Comparison of ENCODE assay signal across 14 mouse cellular contexts in the genomic region with DNA sequence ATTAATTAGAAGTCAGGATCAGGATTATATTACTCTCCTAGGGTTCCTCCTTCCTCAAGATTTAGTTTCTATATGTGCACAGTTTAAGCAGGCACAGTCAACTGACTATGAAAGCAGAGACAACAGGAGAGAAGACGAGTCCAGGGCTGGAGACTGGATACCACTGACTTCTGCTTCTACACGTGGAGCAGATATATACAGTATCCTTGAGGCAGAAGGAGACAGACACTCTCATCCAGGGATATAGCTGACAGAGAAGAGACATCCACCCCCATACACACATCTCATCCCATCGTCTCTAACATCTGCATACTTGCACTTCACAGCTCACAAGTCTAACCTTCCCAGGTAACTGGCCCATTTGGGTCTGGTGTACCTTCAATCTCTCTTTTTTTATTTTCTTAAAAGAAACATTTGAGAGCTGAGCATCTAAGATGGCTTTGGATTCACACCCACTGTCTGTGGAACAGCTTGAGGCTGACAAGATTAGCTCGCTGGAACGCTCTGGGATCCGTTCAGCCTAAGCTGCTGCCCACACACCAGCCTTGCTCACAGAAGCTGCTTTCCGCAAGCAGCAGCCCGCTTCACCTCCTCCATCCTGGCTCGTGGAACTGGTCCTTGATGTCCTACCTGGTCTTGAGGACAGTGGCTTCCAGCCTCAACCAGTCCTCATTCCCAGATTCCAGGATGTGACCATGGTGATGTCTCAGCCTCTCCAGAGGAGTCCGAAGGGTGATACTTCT.
DNase-seq lines count a peak whose midpoint lies in the region; ATAC-seq and TF ChIP-seq lines count a peak whose summit lies in the region.
"Had no signal": no experiment of that assay in that cellular context is flagged by ENCODE, and none has a peak within 500 bp of the region (broad histone marks: within the 10 kb centered on the region; RNA-seq: fewer than 3 reads in every experiment).

No protein-coding gene starts in this region.

- ATAC-seq in frontal cortex, adult (ENCODE audit: low TSS enrichment), result peak; percentile 90
- ATAC-seq in forebrain, embryonic 16.5 days, result no peak
- ATAC-seq in intestine, embryonic 16.5 days, result no peak
- ATAC-seq in liver, postnatal 0 days, result no peak
- ATAC-seq: CD4-positive, CD25-positive, alpha-beta regulatory T cell, adult 4 months; midbrain, embryonic 15.5 days; Patski had no signal

- TF ChIP-seq EP300 in liver, postnatal 0 days (IDR thresholded peaks at IDR 0.05; ENCODE audit: low read depth), result no peak

- H3K36me3 ChIP-seq in forebrain, embryonic 16.5 days (ENCODE audit: control insufficient read depth, insufficient read depth), result no peaks in the 10 kb centered on the region
- no peaks in the 10 kb centered on the region for H3K36me3 ChIP-seq in intestine, embryonic 16.5 days (ENCODE audit: control insufficient read depth, insufficient read depth, low read length)
- H3K36me3 ChIP-seq in liver, postnatal 0 days (replicated peaks; ENCODE audit: insufficient read depth, low read length), result no peaks in the 10 kb centered on the region
- H3K36me3 ChIP-seq: hindbrain, embryonic 15.5 days; kidney, embryonic 15.5 days; midbrain, embryonic 15.5 days had no signal

- H3K4me1 ChIP-seq in forebrain, embryonic 16.5 days (replicated peaks; ENCODE audit: control insufficient read depth, insufficient read depth, low read length), result no peaks in the 10 kb centered on the region
- H3K4me1 ChIP-seq in intestine, embryonic 16.5 days (ENCODE audit: control insufficient read depth, insufficient read depth, low read length), result no peaks in the 10 kb centered on the region
- no peaks in the 10 kb centered on the region for H3K4me1 ChIP-seq in liver, postnatal 0 days (ENCODE audit: insufficient read depth)
- H3K4me1 ChIP-seq: hindbrain, embryonic 15.5 days; midbrain, embryonic 15.5 days had no signal

- 81% methylated on average over 10 of the region's 10 CpGs for WGBS in forebrain, embryonic 16.5 days
- 78% methylated on average over 10 of the region's 10 CpGs for WGBS in intestine, embryonic 16.5 days
- WGBS in liver, postnatal 0 days (ENCODE audit: insufficient replicate concordance), result 64% methylated on average over 10 of the region's 10 CpGs

- H3K27me3 ChIP-seq in forebrain, embryonic 16.5 days (replicated peaks; ENCODE audit: control insufficient read depth, insufficient read depth, low read length), result no peaks in the 10 kb centered on the region
- H3K27me3 ChIP-seq in intestine, embryonic 16.5 days (replicated peaks; ENCODE audit: control insufficient read depth, insufficient read depth, low read length), result no peaks in the 10 kb centered on the region
- no peaks in the 10 kb centered on the region for H3K27me3 ChIP-seq in liver, postnatal 0 days (ENCODE audit: insufficient read depth, low read length)
- H3K27me3 ChIP-seq: hindbrain, embryonic 15.5 days; kidney, embryonic 15.5 days; midbrain, embryonic 15.5 days; Patski had no signal

- no peak overlapping the region for H3K9ac ChIP-seq in forebrain, embryonic 16.5 days (replicated peaks; ENCODE audit: low read depth, low read length)
- H3K9ac ChIP-seq in intestine, embryonic 16.5 days (ENCODE audit: low read depth, low read length), result no peak overlapping the region
- H3K9ac ChIP-seq in liver, postnatal 0 days (replicated peaks), result no peak overlapping the region
- H3K9ac ChIP-seq: hindbrain, embryonic 15.5 days; kidney, embryonic 15.5 days; midbrain, embryonic 15.5 days had no signal

- TF ChIP-seq CTCF in liver, postnatal 0 days (IDR thresholded peaks at IDR 0.05; ENCODE audit: low read depth), result no peak

- H3K27ac ChIP-seq in forebrain, embryonic 16.5 days (ENCODE audit: low read length), result no peak overlapping the region
- no peak overlapping the region for H3K27ac ChIP-seq in intestine, embryonic 16.5 days (ENCODE audit: low read length)
- no peak overlapping the region for H3K27ac ChIP-seq in liver, postnatal 0 days (ENCODE audit: low read depth)
- H3K27ac ChIP-seq: hindbrain, embryonic 15.5 days; kidney, embryonic 15.5 days; midbrain, embryonic 15.5 days had no signal

- H3K4me2 ChIP-seq in forebrain, embryonic 16.5 days (ENCODE audit: low read length), result no peak overlapping the region
- no peak overlapping the region for H3K4me2 ChIP-seq in intestine, embryonic 16.5 days (ENCODE audit: low read depth, low read length)
- H3K4me2 ChIP-seq in liver, postnatal 0 days (ENCODE audit: low read depth, low read length), result no peak overlapping the region
- H3K4me2 ChIP-seq: hindbrain, embryonic 15.5 days; kidney, embryonic 15.5 days; midbrain, embryonic 15.5 days had no signal

- H3K4me3 ChIP-seq in forebrain, embryonic 16.5 days (replicated peaks; ENCODE audit: low read length), result no peak overlapping the region
- H3K4me3 ChIP-seq in intestine, embryonic 16.5 days (ENCODE audit: low read length), result no peak overlapping the region
- H3K4me3 ChIP-seq in liver, postnatal 0 days (ENCODE audit: low read depth, low read length), result no peak overlapping the region
- H3K4me3 ChIP-seq: hindbrain, embryonic 15.5 days; kidney, embryonic 15.5 days; midbrain, embryonic 15.5 days had no signal

- no peaks in the 10 kb centered on the region for H3K9me3 ChIP-seq in forebrain, embryonic 16.5 days (ENCODE audit: control insufficient read depth, low read length)
- H3K9me3 ChIP-seq in intestine, embryonic 16.5 days (ENCODE audit: control insufficient read depth, low read length), result no peaks in the 10 kb centered on the region
- no peaks in the 10 kb centered on the region for H3K9me3 ChIP-seq in liver, postnatal 0 days (ENCODE audit: low read length)
- H3K9me3 ChIP-seq: hindbrain, embryonic 15.5 days; kidney, embryonic 15.5 days; midbrain, embryonic 15.5 days had no signal

- DNase-seq in cerebellum, adult 9-11 months, result peak; percentile 56
- DNase-seq in layer of hippocampus, postnatal 14 days (ENCODE audit: low spot score in 2 of 2), result peak; percentile 73 to 77
- DNase-seq in retina, postnatal 7 days (ENCODE audit: low read depth, low spot score), result peak; percentile 43
- DNase-seq in liver, postnatal 0 days, result no peak
- DNase-seq: adrenal gland, postnatal 10 days; lung, postnatal 36 days had no signal
